Mouse (Mus musculus) midbrain, embryonic 16.5 days (tissue): ENCODE results near the gene Sec61a1. TPM values are rescaled to one million over a fixed set of nuclear protein-coding genes. Genes with fewer than 3 reads are reported as not detected.

Experiments used
- ATAC-seq: fragments of 200-750 bp; cut with Nextera tagmentation; 2 replicates; pipeline ENCODE4 v1.8.0; 2017; ENCODE audit warnings: moderate TSS enrichment
- H3K27ac ChIP-seq: fragments of 300-500 bp; sonication (generic); 2 replicates; pipeline ENCODE4 v1.5.1; 2014; ENCODE audit warnings: mild to moderate bottlenecking, low read length, mixed read lengths
- H3K27me3 ChIP-seq: fragments of 300-500 bp; sonication (generic); 2 replicates; pipeline ENCODE4 v1.6.1; 2014; ENCODE audit warnings: low read depth, low read length, mixed read lengths; ENCODE audit not compliant: control insufficient read depth, insufficient read depth
- H3K36me3 ChIP-seq: fragments of 300-500 bp; sonication (generic); 2 replicates; pipeline ENCODE4 v1.6.1; 2014; ENCODE audit warnings: mild to moderate bottlenecking, low read length, moderate library complexity, mixed read lengths; ENCODE audit not compliant: control insufficient read depth, insufficient read depth
- H3K4me1 ChIP-seq: fragments of 300-500 bp; sonication (generic); 2 replicates; pipeline ENCODE4 v1.6.1; 2014; ENCODE audit warnings: mild to moderate bottlenecking, low read length, mixed read lengths; ENCODE audit not compliant: control insufficient read depth, insufficient read depth
- H3K4me2 ChIP-seq: fragments of 300-500 bp; sonication (generic); 2 replicates; pipeline ENCODE4 v1.6.1; 2014; ENCODE audit warnings: mild to moderate bottlenecking, low read length, mixed read lengths
- H3K4me3 ChIP-seq: fragments of 300-500 bp; sonication (generic); 2 replicates; pipeline ENCODE4 v1.5.1; 2014; ENCODE audit warnings: low read depth, mild to moderate bottlenecking, low read length, moderate library complexity, mixed read lengths
- H3K9ac ChIP-seq: fragments of 300-500 bp; sonication (generic); 2 replicates; pipeline ENCODE4 v1.6.1; 2014; ENCODE audit warnings: low read depth, low read length, mixed read lengths
- H3K9me3 ChIP-seq: fragments of 300-500 bp; sonication (generic); replicated peaks from 2 replicates; pipeline ENCODE4 v1.6.1; 2014; ENCODE audit warnings: mild to moderate bottlenecking, low read length, mixed read lengths; ENCODE audit not compliant: control insufficient read depth, poor library complexity, severe bottlenecking
- WGBS: fragments of 180-500 bp; shearing (Covaris S2); extraction: QIAGEN DNeasy Blood & Tissue Kit; methylation state at CpG from one replicate; pipeline ENCODE4 v1.1.7; 2014; 5-methylcytosine and 5-hydroxymethylcytosine counted together
- polyA plus RNA-seq: library from polyadenylated mRNA; unstranded; fragments of >200 nt; fragmentation: Nextera tagmentation; extraction: Ambion mirVana; gene quantifications from 2 replicates; pipeline ENCODE4 v1.2.1, GENCODE M21; 2015

Gene Sec61a1
- polyA plus RNA-seq, 1 experiment from 2014 or later = 162 TPM

- peaks cover 49% of the 10 kb centered on the region for H3K36me3 ChIP-seq
- no peak overlapping the region for H3K9ac ChIP-seq
- H3K27me3 ChIP-seq = no peaks in the 10 kb centered on the region
- H3K4me2 ChIP-seq = no peak overlapping the region
- peaks cover 6% of the 10 kb centered on the region for H3K4me1 ChIP-seq
- ATAC-seq = no peak
- H3K9me3 ChIP-seq = no peaks in the 10 kb centered on the region
- H3K27ac ChIP-seq = no peak overlapping the region
- 97% methylated on average over 4 of the region's 4 CpGs for WGBS
- H3K4me3 ChIP-seq = no peak overlapping the region
These were observed 15.7 kb downstream of the Sec61a1 start for GRCm38 (mm10) chr6:88503044-88503443.

GRCm38 (mm10) chr6:88502030-88502970, 16.4 kb downstream of the Sec61a1 start:
- no peak overlapping the region for H3K9ac ChIP-seq
- H3K4me1 ChIP-seq = peaks cover 6% of the 10 kb centered on the region
- no peaks in the 10 kb centered on the region for H3K9me3 ChIP-seq
- H3K4me2 ChIP-seq = no peak overlapping the region
- H3K27me3 ChIP-seq = no peaks in the 10 kb centered on the region
- ATAC-seq = no peak
- peaks cover 42% of the 10 kb centered on the region for H3K36me3 ChIP-seq
- no peak overlapping the region for H3K27ac ChIP-seq
- H3K4me3 ChIP-seq = no peak overlapping the region
- 86% methylated on average over 13 of the region's 13 CpGs for WGBS

GRCm38 (mm10) chr6:88500405-88500767, 18.3 kb downstream of the Sec61a1 start:
- peaks cover 23% of the 10 kb centered on the region for H3K36me3 ChIP-seq
- peak overlapping the region; percentile 71; the same call in 1 of the 2 replicates for H3K27ac ChIP-seq
- no peaks in the 10 kb centered on the region for H3K27me3 ChIP-seq
- peaks cover 6% of the 10 kb centered on the region for H3K4me1 ChIP-seq
- peak overlapping the region; percentile 87 for H3K4me2 ChIP-seq
- ATAC-seq = peak; percentile 21; the same call in 1 of the 2 replicates
- WGBS = 12% methylated on average over 3 of the region's 3 CpGs
- H3K9ac ChIP-seq = peak overlapping the region; percentile 88
- H3K9me3 ChIP-seq = no peaks in the 10 kb centered on the region
- H3K4me3 ChIP-seq = peak overlapping the region; percentile 61

GRCm38 (mm10) chr6:88499481-88500404, 19.0 kb downstream of the Sec61a1 start:
- Histone ChIP-seq H3K9me3 (no peaks in the 10 kb centered on the region), H3K4me3 (peak overlapping the region; percentile 61), H3K9ac (peak overlapping the region; percentile 88), H3K27me3 (no peaks in the 10 kb centered on the region), H3K36me3 (peaks cover 17% of the 10 kb centered on the region), H3K4me1 (peaks cover 6% of the 10 kb centered on the region), H3K27ac (peak overlapping the region; percentile 71), H3K4me2 (peak overlapping the region; percentile 87)
- ATAC-seq = peak; percentile 92
- WGBS = 4% methylated on average over 51 of the region's 76 CpGs

- Histone ChIP-seq H3K4me2 (no peak overlapping the region), H3K27ac (no peak overlapping the region), H3K9me3 (no peaks in the 10 kb centered on the region), H3K4me3 (no peak overlapping the region), H3K27me3 (no peaks in the 10 kb centered on the region), H3K9ac (no peak overlapping the region), H3K4me1 (no peaks in the 10 kb centered on the region), H3K36me3 (peaks cover 3% of the 10 kb centered on the region)
- WGBS = 91% methylated on average over 6 of the region's 6 CpGs
- no peak for ATAC-seq
These were observed 25.0 kb downstream of the Sec61a1 start for GRCm38 (mm10) chr6:88493712-88494111.

- no peaks in the 10 kb centered on the region for H3K9me3 ChIP-seq
- no peak for ATAC-seq
- H3K27me3 ChIP-seq = no peaks in the 10 kb centered on the region
- H3K4me1 ChIP-seq = no peaks in the 10 kb centered on the region
- H3K9ac ChIP-seq = no peak overlapping the region
- H3K4me3 ChIP-seq = no peak overlapping the region
- H3K4me2 ChIP-seq = no peak overlapping the region
- peaks cover 7% of the 10 kb centered on the region for H3K36me3 ChIP-seq
- no peak overlapping the region for H3K27ac ChIP-seq
- 92% methylated on average over 12 of the region's 12 CpGs for WGBS
These were observed 27.9 kb downstream of the Sec61a1 start for GRCm38 (mm10) chr6:88490629-88491354.

- peaks cover 12% of the 10 kb centered on the region for H3K36me3 ChIP-seq
- H3K4me3 ChIP-seq = no peak overlapping the region
- H3K9ac ChIP-seq = no peak overlapping the region
- H3K4me1 ChIP-seq = no peaks in the 10 kb centered on the region
- no peaks in the 10 kb centered on the region for H3K9me3 ChIP-seq
- no peak for ATAC-seq
- no peak overlapping the region for H3K4me2 ChIP-seq
- no peak overlapping the region for H3K27ac ChIP-seq
- H3K27me3 ChIP-seq = no peaks in the 10 kb centered on the region
- WGBS = 87% methylated on average over 6 of the region's 6 CpGs
These were observed 28.9 kb downstream of the Sec61a1 start for GRCm38 (mm10) chr6:88489834-88490233.

GRCm38 (mm10) chr6:88489026-88489425, 29.7 kb downstream of the Sec61a1 start:
- Histone ChIP-seq H3K9me3 (no peaks in the 10 kb centered on the region), H3K4me3 (no peak overlapping the region), H3K27ac (no peak overlapping the region), H3K9ac (no peak overlapping the region), H3K27me3 (no peaks in the 10 kb centered on the region), H3K36me3 (peaks cover 18% of the 10 kb centered on the region), H3K4me1 (no peaks in the 10 kb centered on the region), H3K4me2 (no peak overlapping the region)
- no peak for ATAC-seq
- 93% methylated on average over 7 of the region's 7 CpGs for WGBS
